Mouse (Mus musculus) layer of hippocampus, adult 8-10 months (tissue): ENCODE measurements around the gene Adora2a. TPM values are rescaled to one million over a fixed set of nuclear protein-coding genes. Genes with fewer than 3 reads are reported as not detected.
"Not testable (repeated sequence)": the region's sequence is repeated elsewhere in the genome, so short reads cannot be mapped to it uniquely, and the experiment has no call there.

Experiments used
- DNase-seq, 2 experiments: peaks; one replicate each; pipeline ENCODE4 v3.0.0; 2022; ENCODE audit warnings: low spot score in 2 of 2
- total RNA-seq, 4 experiments: library from RNA; stranded (reverse); gene quantifications; 2 replicates each; pipeline ENCODE4 v1.2.4; 2022

Adora2a gene
- total RNA-seq, 4 experiments from 2014 or later = 1.1 to 2.7 (median 1.9) TPM

GRCm38 (mm10) chr10:75344563-75344962, 27.9 kb downstream of the Adora2a start:
- not testable (repeated sequence) for DNase-seq

GRCm38 (mm10) chr10:75345265-75345664, 28.6 kb downstream of the Adora2a start:
- DNase-seq = no peak

- no peak for DNase-seq
These were observed 33.9 kb downstream of the Adora2a start for GRCm38 (mm10) chr10:75350564-75350963.

- DNase-seq = no peak
These were observed 35.9 kb downstream of the Adora2a start for GRCm38 (mm10) chr10:75352541-75352940.

- not testable (repeated sequence) for DNase-seq
These were observed 37.2 kb downstream of the Adora2a start for GRCm38 (mm10) chr10:75353838-75354241.

GRCm38 (mm10) chr10:75355341-75355740, 38.7 kb downstream of the Adora2a start:
- DNase-seq = no peak

- DNase-seq = peak in 1 of 2 experiments; percentile 8
These were observed 47.6 kb downstream of the Adora2a start for GRCm38 (mm10) chr10:75364214-75364690.

GRCm38 (mm10) chr10:75364796-75365195, 48.1 kb downstream of the Adora2a start:
- no peak for DNase-seq

- DNase-seq = no peak
These were observed 48.6 kb downstream of the Adora2a start for GRCm38 (mm10) chr10:75365231-75365633.

GRCm38 (mm10) chr10:75373655-75374351, 57.1 kb downstream of the Adora2a start:
- peak in 1 of 2 experiments; percentile 16 for DNase-seq

GRCm38 (mm10) chr10:75378688-75379087, 62.0 kb downstream of the Adora2a start:
- DNase-seq = no peak

Other genes with a start within 250 kb of the Adora2a start
- gene Specc1l, start 104.8 kb upstream of the Adora2a start, total RNA-seq = 10 to 100 TPM; 41.3 to 50.8 (median 42.7) TPM
- under 1 TPM; 0.20 to 0.83 (median 0.44) TPM for gene Upb1, start 84.2 kb downstream of the Adora2a start, total RNA-seq
- 10 to 100 TPM; 67.3 to 82.9 (median 72.6) TPM for gene Snrpd3, start 200.7 kb downstream of the Adora2a start, total RNA-seq
- gene Gucd1, start 201.1 kb downstream of the Adora2a start, total RNA-seq = 10 to 100 TPM; 14.0 to 17.3 (median 14.4) TPM
- gene Lrrc75b, start 243.5 kb downstream of the Adora2a start, total RNA-seq = 10 to 100 TPM in 3 of 4 experiments, 1 to 10 TPM in 1; 9.5 to 16.9 (median 12.0) TPM
- gene Ggt1, start 244.7 kb downstream of the Adora2a start, total RNA-seq = 1 to 10 TPM; 4.0 to 5.6 (median 4.6) TPM